Mouse (Mus musculus) bone marrow macrophage, adult 2 months (primary cell): Measurements from ENCODE around the gene Gm21994.

Experiments used
- CTCF ChIP-seq: IDR thresholded peaks from 2 replicates; pipeline ENCODE4 v1.5.1; 2012; ENCODE audit warnings: low read depth, mild to moderate bottlenecking, low read length, moderate library complexity
- POLR2A ChIP-seq: IDR thresholded peaks from 2 replicates; pipeline ENCODE4 v1.6.1; 2012; ENCODE audit warnings: mild to moderate bottlenecking, low read depth, low read length, borderline replicate concordance

DNA sequence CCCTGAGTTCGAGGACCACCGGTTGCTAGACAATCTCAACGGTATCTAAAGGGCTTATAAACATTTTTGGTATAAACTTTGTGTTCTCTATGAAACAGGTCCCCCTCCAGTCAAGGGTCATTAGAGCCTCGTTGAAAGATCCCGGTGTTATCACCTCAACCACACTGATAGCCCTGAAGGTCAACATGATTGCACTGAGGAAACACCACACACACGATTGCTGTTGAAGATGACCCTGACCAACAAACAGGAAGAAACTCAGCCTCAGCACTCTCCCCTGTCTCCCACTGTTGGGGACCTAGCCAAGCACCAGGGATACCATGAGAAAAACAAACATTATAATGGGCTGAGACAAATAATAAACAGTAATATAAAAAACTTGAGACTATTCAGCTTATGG lies 38.3 kb upstream of the Gm21994 start:
- TF ChIP-seq CTCF (no peak), POLR2A (no peak)
